ENCODE assay signal across 11 mouse cellular contexts in genomic region chr16:33764501-33765193, GRCm38 (mm10). TPM values are rescaled to one million over a fixed set of nuclear protein-coding genes. Genes with fewer than 3 reads are reported as not detected.
DNase-seq lines count a peak whose midpoint lies in the region; ATAC-seq and TF ChIP-seq lines count a peak whose summit lies in the region.
"Had no signal": no experiment of that assay in that cellular context is flagged by ENCODE, and none has a peak within 500 bp of the region (broad histone marks: within the 10 kb centered on the region; RNA-seq: fewer than 3 reads in every experiment).

No protein-coding gene starts in this region.

- no peaks in the 10 kb centered on the region for H3K27me3 ChIP-seq in forebrain, embryonic 11.5 days (ENCODE audit: control insufficient read depth, insufficient read depth, low read length)
- no peaks in the 10 kb centered on the region for H3K27me3 ChIP-seq in liver, embryonic 12.5 days (replicated peaks)
- no peaks in the 10 kb centered on the region for H3K27me3 ChIP-seq in neural tube, embryonic 15.5 days (replicated peaks)
- H3K27me3 ChIP-seq: Patski had no signal

- H3K9me3 ChIP-seq in forebrain, embryonic 11.5 days (ENCODE audit: control insufficient read depth, low read length) = no peaks in the 10 kb centered on the region
- no peaks in the 10 kb centered on the region for H3K9me3 ChIP-seq in liver, embryonic 12.5 days (replicated peaks)
- no peaks in the 10 kb centered on the region for H3K9me3 ChIP-seq in neural tube, embryonic 15.5 days (replicated peaks)

- no peak overlapping the region for H3K4me3 ChIP-seq in forebrain, embryonic 11.5 days (ENCODE audit: low read depth, low read length)
- H3K4me3 ChIP-seq in liver, embryonic 12.5 days = no peak overlapping the region
- 0 out of 2 replicates have a peak overlapping the region, but pooled peaks have one; percentile 9 for H3K4me3 ChIP-seq in neural tube, embryonic 15.5 days (replicated peaks)
- no peak overlapping the region for H3K4me3 ChIP-seq in gastrocnemius, adult 2 months

- peaks cover 4% of the 10 kb centered on the region; the same call in 1 of the 2 replicates for H3K36me3 ChIP-seq in forebrain, embryonic 11.5 days (ENCODE audit: control insufficient read depth, insufficient read depth, low read length)
- H3K36me3 ChIP-seq in liver, embryonic 12.5 days = peaks cover 21% of the 10 kb centered on the region
- no peaks in the 10 kb centered on the region for H3K36me3 ChIP-seq in neural tube, embryonic 15.5 days

- DNase-seq in embryo, embryonic 11 days = peak; percentile 60
- DNase-seq in forebrain, embryonic 11.5 days (ENCODE audit: low spot score) = peak; percentile 67
- DNase-seq in cerebellum, adult 18-20 months = no peak
- no peak for DNase-seq in gastrocnemius, adult 2 months
- no peak for DNase-seq in kidney, postnatal 10 days
- DNase-seq in urinary bladder, postnatal 4 days (ENCODE audit: low spot score in 2 of 2) = no peak
- DNase-seq: lung, postnatal 14 days had no signal

- H3K27ac ChIP-seq in forebrain, embryonic 11.5 days (ENCODE audit: low read depth, low read length) = peak overlapping the region; percentile 68
- H3K27ac ChIP-seq in liver, embryonic 12.5 days = no peak overlapping the region
- no peak overlapping the region for H3K27ac ChIP-seq in neural tube, embryonic 15.5 days (replicated peaks)
- no peak overlapping the region for H3K27ac ChIP-seq in gastrocnemius, adult 2 months

- H3K9ac ChIP-seq in forebrain, embryonic 11.5 days (ENCODE audit: low read length) = no peak overlapping the region
- H3K9ac ChIP-seq in liver, embryonic 12.5 days = no peak overlapping the region
- no peak overlapping the region for H3K9ac ChIP-seq in neural tube, embryonic 15.5 days (replicated peaks)

- TF ChIP-seq CTCF in gastrocnemius, adult 2 months (IDR thresholded peaks at IDR 0.05) = no peak

- peak; percentile 81 for ATAC-seq in forebrain, embryonic 11.5 days (replicated peaks; ENCODE audit: low FRiP score)
- ATAC-seq in liver, embryonic 12.5 days = 0 out of 2 replicates have a peak, but pooled peaks have one; percentile 46
- peak; percentile 53; the same call in 1 of the 2 replicates for ATAC-seq in neural tube, embryonic 15.5 days (ENCODE audit: low FRiP score)
- ATAC-seq: Patski had no signal

- H3K4me2 ChIP-seq in forebrain, embryonic 11.5 days (ENCODE audit: low read depth, low read length, severe bottlenecking) = peak overlapping the region; percentile 28; the same call in 1 of the 2 replicates
- H3K4me2 ChIP-seq in liver, embryonic 12.5 days = peak overlapping the region; percentile 17
- peak overlapping the region; percentile 39 for H3K4me2 ChIP-seq in neural tube, embryonic 15.5 days

- 23% methylated on average over 12 of the region's 12 CpGs for WGBS in forebrain, embryonic 11.5 days
- 57% methylated on average over 12 of the region's 12 CpGs for WGBS in liver, embryonic 12.5 days (ENCODE audit: insufficient replicate concordance)
- 23% methylated on average over 12 of the region's 12 CpGs for WGBS in neural tube, embryonic 15.5 days

- intact Hi-C loops in gastrocnemius, adult 2 months (cut with DNase I) = no loop called here

- H3K4me1 ChIP-seq in forebrain, embryonic 11.5 days (replicated peaks; ENCODE audit: control insufficient read depth, insufficient read depth, low read length) = peaks cover 11% of the 10 kb centered on the region; the same call in 1 of the 2 replicates
- peaks cover 67% of the 10 kb centered on the region for H3K4me1 ChIP-seq in liver, embryonic 12.5 days
- H3K4me1 ChIP-seq in neural tube, embryonic 15.5 days = peaks cover 8% of the 10 kb centered on the region

RNA-seq across cellular contexts. Expression of gene Muc13, which starts 29.2 kb away (rescaled TPM):
- 0.07 TPM in 1 of 2 replicates, not detected in the other for polyA plus RNA-seq in forebrain, embryonic 11.5 days (2014; fragmentation: Nextera tagmentation; extraction: Ambion mirVana)
- polyA plus RNA-seq in liver, embryonic 12.5 days (2016; fragmentation: Nextera tagmentation; extraction: Ambion mirVana) = 5.2 and 5.5 TPM in 2 replicates
- 7.2 TPM in 1 of 2 replicates, not detected in the other for polyA plus RNA-seq in neural tube, embryonic 15.5 days (2015; fragmentation: Nextera tagmentation; extraction: Ambion mirVana)
- total RNA-seq in gastrocnemius, adult 2 months (2021) = not detected
- polyA plus RNA-seq: heart, postnatal 0 days; Patski had no signal

Comparison
In these comparisons a context has a peak if more than half of its experiments do, and no peak if none do; other contexts are left out.
1. DNase-seq: peak in embryo, embryonic 11 days (single experiment) and forebrain, embryonic 11.5 days (single experiment); none in cerebellum, adult 18-20 months (0 of 2), gastrocnemius, adult 2 months (single experiment), kidney, postnatal 10 days (single experiment) and urinary bladder, postnatal 4 days (0 of 2).
2. Peak in every context shown above with its lines, with median percentiles within 50 percentile points of each other: ATAC-seq and H3K4me2 ChIP-seq.